Mouse (Mus musculus) liver, embryonic 16.5 days (tissue): ENCODE measurements around the gene Clec16a. TPM values are rescaled to one million over a fixed set of nuclear protein-coding genes. Genes with fewer than 3 reads are reported as not detected.

Source experiments
- ATAC-seq: fragments of 200-750 bp; cut with Nextera tagmentation; 2 replicates; pipeline ENCODE4 v1.8.0; 2017; ENCODE audit warnings: low read depth, mild to moderate bottlenecking, moderate number of reproducible peaks, moderate library complexity
- H3K27ac ChIP-seq: fragments of 300-500 bp; sonication (generic); 2 replicates; pipeline ENCODE4 v1.5.1; 2014; ENCODE audit warnings: mild to moderate bottlenecking, low read length
- H3K27me3 ChIP-seq: fragments of 300-500 bp; sonication (generic); 2 replicates; pipeline ENCODE4 v1.6.1; 2014; ENCODE audit warnings: low read depth, low read length, mixed read lengths; ENCODE audit not compliant: control insufficient read depth, insufficient read depth
- H3K36me3 ChIP-seq: fragments of 300-500 bp; sonication (generic); 2 replicates; pipeline ENCODE4 v1.6.1; 2014; ENCODE audit warnings: mild to moderate bottlenecking; ENCODE audit not compliant: control insufficient read depth, insufficient read depth
- H3K4me1 ChIP-seq: fragments of 300-500 bp; sonication (generic); 2 replicates; pipeline ENCODE4 v1.6.1; 2014; ENCODE audit warnings: low read depth, low read length, mixed read lengths; ENCODE audit not compliant: control insufficient read depth
- H3K4me2 ChIP-seq: fragments of 300-500 bp; sonication (generic); 2 replicates; pipeline ENCODE4 v1.6.1; 2014; ENCODE audit warnings: low read depth, low read length, mixed read lengths
- H3K4me3 ChIP-seq: fragments of 300-500 bp; sonication (generic); 2 replicates; pipeline ENCODE4 v1.5.1; 2014; ENCODE audit warnings: low read depth, mild to moderate bottlenecking, low read length
- H3K9ac ChIP-seq: fragments of 300-500 bp; sonication (generic); 2 replicates; pipeline ENCODE4 v1.6.1; 2014; ENCODE audit warnings: low read depth, low read length
- H3K9me3 ChIP-seq: fragments of 300-500 bp; sonication (generic); replicated peaks from 2 replicates; pipeline ENCODE4 v1.6.1; 2016; ENCODE audit warnings: low read length; ENCODE audit not compliant: control insufficient read depth
- WGBS: fragments of 180-500 bp; shearing (Covaris S2); extraction: QIAGEN DNeasy Blood & Tissue Kit; methylation state at CpG from one replicate; pipeline ENCODE4 v1.1.7; 2014; ENCODE audit not compliant: insufficient replicate concordance; 5-methylcytosine and 5-hydroxymethylcytosine counted together
- polyA plus RNA-seq: library from polyadenylated mRNA; unstranded; fragments of >200 nt; fragmentation: Nextera tagmentation; extraction: Ambion mirVana; gene quantifications from 2 replicates; pipeline ENCODE4 v1.2.1, GENCODE M21; 2015

Clec16a gene
- polyA plus RNA-seq, 1 experiment from 2014 or later = 11.1 TPM

DNA sequence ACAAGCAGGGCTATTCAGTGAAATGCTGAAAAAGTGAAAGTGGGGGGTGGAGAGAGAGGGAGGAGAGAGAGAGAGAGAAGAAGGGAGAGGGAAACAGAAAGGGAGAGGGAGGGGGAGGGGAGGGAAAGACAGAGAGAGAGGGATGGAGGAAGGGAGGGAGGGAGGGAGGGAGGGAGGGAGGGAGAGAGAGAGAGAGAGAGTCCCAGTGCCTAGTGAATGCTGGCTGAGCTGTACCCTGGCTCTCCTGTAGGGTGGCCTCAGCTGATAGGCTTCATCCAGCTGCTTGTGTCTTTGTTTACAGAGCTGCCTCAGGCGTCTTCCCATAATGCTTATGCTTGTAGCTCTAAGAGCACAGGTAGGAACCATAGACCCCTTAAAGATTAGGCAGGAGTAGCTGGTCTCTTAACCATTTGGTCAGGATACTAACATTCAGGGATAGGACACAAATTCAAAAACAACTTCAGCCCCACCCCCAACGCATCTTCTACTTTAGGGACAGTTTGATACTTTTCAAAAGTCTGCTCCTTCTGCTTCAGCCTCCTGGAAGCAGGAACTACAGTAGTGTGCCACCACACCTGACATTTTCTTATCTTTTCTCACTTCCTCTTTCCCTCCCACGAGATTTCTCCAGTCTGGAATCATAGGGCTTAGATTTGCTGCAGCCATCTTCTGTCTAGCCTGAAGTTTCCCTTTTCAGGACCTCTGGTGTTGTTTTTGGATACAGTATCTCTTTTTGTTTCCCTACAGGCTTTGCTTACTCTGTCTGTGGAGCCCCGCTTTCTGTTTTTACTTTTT is 225.6 kb downstream of the Clec16a start:
- H3K36me3 ChIP-seq = no peaks in the 10 kb centered on the region
- H3K27ac ChIP-seq = no peak overlapping the region
- no peak overlapping the region for H3K4me2 ChIP-seq
- no peaks in the 10 kb centered on the region; the same call in 1 of the 2 replicates for H3K27me3 ChIP-seq
- ATAC-seq = no peak
- H3K4me3 ChIP-seq = no peak overlapping the region
- H3K9ac ChIP-seq = no peak overlapping the region
- peaks cover 3% of the 10 kb centered on the region; the same call in 1 of the 2 replicates for H3K4me1 ChIP-seq
- H3K9me3 ChIP-seq = no peaks in the 10 kb centered on the region
- 33% methylated on average over 4 of the region's 4 CpGs for WGBS

DNA sequence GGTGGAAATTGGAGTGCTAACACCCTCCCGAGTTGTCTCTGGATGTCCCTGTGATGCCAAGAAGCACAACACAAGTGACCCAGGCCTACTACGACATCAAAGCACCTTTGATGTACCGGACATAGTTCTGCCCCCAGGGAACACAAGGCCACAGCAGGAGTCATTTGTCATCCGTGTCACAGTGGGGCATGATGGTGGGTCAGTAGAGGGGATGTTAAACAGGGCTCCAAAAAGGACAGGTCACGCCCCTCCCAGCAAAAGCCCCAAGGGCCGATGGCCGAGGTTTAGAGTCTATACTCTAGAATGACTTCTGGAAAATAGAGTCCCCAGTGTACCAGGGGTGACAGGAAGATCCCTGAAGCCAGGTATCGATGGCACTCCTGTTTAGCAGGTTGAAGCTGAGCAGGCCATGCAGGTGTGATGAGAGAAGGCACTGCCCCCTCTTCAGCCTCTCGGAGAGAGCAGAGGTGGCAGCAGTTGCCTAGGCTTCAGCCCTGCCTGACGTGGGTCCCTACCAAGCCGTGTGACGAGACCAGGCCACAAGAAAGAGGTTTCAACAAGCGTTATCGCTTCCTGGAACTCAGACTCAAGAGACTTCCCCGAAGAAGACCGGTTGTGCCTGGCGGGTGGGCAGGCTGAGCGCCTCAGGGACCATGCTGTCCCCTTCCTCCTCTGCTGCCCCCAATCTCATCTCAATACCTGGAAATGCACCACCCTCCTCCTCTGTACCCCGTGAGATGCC is 226.8 kb downstream of the Clec16a start:
- Histone ChIP-seq H3K4me1 (peaks cover 3% of the 10 kb centered on the region; the same call in 1 of the 2 replicates), H3K27me3 (no peaks in the 10 kb centered on the region; the same call in 1 of the 2 replicates), H3K9me3 (no peaks in the 10 kb centered on the region), H3K4me2 (no peak overlapping the region), H3K36me3 (no peaks in the 10 kb centered on the region), H3K27ac (no peak overlapping the region), H3K9ac (no peak overlapping the region), H3K4me3 (no peak overlapping the region)
- 33% methylated on average over 19 of the region's 19 CpGs for WGBS
- no peak for ATAC-seq

DNA sequence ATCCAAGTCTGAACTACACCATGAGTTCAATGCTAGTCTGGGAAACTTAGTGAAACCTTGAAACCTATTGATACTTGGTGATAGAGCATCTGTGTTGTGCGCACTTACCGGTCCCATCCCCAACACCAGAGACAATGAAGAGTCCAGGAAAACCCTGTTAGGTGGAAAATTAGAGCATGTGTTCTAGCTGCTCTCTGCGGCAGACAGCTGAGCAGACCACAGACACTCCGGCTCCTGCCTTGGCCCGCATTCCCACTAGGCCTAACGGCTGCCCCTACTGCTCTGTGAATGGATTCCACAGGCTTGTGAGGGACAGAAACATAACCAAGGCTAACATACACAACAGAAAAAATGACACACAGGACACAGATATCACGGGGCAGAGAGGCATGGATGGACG is 228.4 kb downstream of the Clec16a start:
- Histone ChIP-seq H3K9me3 (no peaks in the 10 kb centered on the region), H3K4me2 (no peak overlapping the region), H3K27me3 (no peaks in the 10 kb centered on the region; the same call in 1 of the 2 replicates), H3K4me1 (peaks cover 3% of the 10 kb centered on the region; the same call in 1 of the 2 replicates), H3K27ac (no peak overlapping the region), H3K4me3 (no peak overlapping the region), H3K36me3 (no peaks in the 10 kb centered on the region), H3K9ac (no peak overlapping the region)
- ATAC-seq = no peak
- 69% methylated on average over 8 of the region's 8 CpGs for WGBS

DNA sequence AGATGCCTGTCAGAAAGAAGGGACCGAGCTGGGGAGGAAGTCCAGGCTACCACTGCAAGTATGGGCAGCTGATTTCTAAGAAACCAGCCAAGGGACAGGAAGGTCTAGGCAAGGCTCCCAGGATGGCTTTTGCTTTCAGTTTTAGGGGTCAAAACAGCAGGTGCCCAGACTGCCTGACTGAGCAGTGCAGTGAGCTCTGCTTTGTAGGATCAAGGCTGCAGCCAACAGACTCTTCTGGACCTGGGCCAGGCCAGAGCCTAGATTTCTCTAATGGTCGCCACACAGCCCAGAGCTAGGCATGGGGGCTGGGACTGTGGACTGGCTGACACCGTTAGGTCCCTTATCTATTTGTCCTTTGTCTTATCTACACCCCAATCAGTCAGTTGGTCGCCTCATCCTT is 229.6 kb downstream of the Clec16a start:
- no peaks in the 10 kb centered on the region for H3K36me3 ChIP-seq
- H3K4me3 ChIP-seq = no peak overlapping the region
- H3K4me2 ChIP-seq = no peak overlapping the region
- 13% methylated on average over 4 of the region's 4 CpGs for WGBS
- no peak overlapping the region for H3K27ac ChIP-seq
- H3K27me3 ChIP-seq = no peaks in the 10 kb centered on the region
- no peak for ATAC-seq
- H3K9me3 ChIP-seq = no peaks in the 10 kb centered on the region
- H3K9ac ChIP-seq = no peak overlapping the region
- peaks cover 3% of the 10 kb centered on the region; the same call in 1 of the 2 replicates for H3K4me1 ChIP-seq

DNA sequence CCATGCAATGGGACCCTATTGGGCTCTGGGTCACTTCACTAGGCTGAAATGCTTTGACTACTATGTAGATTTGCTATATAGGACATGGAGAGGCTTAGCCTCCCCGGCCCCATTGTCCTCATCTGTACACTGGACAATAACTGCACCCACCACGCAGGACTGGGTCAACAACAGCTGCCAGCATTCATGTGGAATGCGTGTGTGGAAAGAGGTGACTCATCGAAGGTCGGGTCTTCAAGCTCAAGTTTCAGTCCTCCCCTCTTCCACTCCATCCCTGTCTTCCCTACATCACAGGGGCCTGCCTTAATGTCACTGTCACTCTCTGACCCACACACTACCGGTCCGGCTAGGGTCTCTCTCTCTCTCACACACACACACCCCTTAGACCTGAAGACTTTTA is 231.2 kb downstream of the Clec16a start:
- Histone ChIP-seq H3K9ac (no peak overlapping the region), H3K27me3 (no peaks in the 10 kb centered on the region), H3K27ac (no peak overlapping the region), H3K36me3 (no peaks in the 10 kb centered on the region), H3K4me3 (no peak overlapping the region), H3K4me1 (peaks cover 3% of the 10 kb centered on the region; the same call in 1 of the 2 replicates), H3K4me2 (no peak overlapping the region), H3K9me3 (no peaks in the 10 kb centered on the region)
- WGBS = 57% methylated on average over 7 of the region's 7 CpGs
- no peak for ATAC-seq

DNA sequence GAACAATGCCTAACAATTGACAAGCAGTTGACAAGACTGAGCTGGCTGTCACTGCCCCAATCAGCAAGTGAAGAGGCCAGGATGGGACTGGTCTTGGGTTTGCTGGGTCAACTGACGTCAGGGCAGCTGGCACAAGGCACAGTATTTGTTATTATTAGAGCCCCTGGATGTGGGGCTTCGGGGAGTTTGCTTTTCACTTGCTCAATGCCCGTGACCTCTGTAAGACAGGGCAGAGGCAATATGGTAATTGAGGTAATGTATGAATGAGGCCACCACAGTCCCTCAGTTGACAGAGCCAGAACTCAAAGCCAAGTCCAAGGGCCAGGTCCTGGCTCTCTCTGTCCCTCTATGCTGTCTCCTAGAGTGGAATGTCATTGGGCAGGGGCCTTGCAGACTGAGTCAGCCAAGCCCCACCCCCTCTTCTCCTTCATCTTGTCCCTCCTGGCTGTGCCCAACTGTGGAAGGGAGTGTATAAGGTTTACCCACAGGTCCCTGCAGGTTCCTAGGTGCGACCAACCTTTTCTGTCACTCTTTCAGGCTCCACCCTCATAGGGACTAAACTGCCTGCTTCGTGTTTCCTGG is 232.5 kb downstream of the Clec16a start:
- 49% methylated on average over 5 of the region's 5 CpGs for WGBS
- peak; percentile 71 for ATAC-seq

DNA sequence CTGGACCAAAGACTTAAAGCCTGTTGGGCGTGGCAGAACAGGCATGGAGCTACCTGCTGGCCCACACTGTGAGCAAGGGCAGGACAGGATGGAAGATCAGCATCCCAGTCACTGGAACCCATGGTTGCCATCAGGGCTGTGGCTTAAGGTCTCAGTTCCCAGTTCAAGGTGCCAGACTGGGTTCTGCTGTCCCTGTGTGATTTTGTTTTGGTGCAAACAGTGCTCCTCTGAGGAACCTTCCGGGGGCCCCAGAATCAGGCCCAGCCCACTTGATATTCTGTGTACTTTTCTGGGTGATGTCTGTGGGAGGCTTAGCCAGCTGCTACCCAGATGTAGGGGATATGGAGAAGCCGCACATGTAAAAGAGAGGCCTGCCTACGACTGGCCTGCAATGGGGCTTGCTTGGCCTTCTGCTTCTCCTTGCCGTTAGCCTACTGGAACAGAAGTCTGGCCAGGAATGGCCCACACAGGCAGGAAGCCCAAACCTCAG is 235.5 kb downstream of the Clec16a start:
- H3K27ac ChIP-seq = no peak overlapping the region
- WGBS = 57% methylated on average over 5 of the region's 5 CpGs
- no peak overlapping the region for H3K4me3 ChIP-seq
- peaks cover 4% of the 10 kb centered on the region for H3K4me1 ChIP-seq
- no peak for ATAC-seq
- H3K9ac ChIP-seq = no peak overlapping the region
- no peak overlapping the region for H3K4me2 ChIP-seq
- no peaks in the 10 kb centered on the region for H3K9me3 ChIP-seq
- H3K27me3 ChIP-seq = peaks cover 26% of the 10 kb centered on the region
- no peaks in the 10 kb centered on the region for H3K36me3 ChIP-seq

More for the DNA sequence above, 232.5 kb downstream of the Clec16a start:
- Histone ChIP-seq H3K9ac (no peak overlapping the region), H3K4me1 (peaks cover 3% of the 10 kb centered on the region; the same call in 1 of the 2 replicates), H3K36me3 (no peaks in the 10 kb centered on the region), H3K9me3 (no peaks in the 10 kb centered on the region), H3K4me2 (no peak overlapping the region), H3K27ac (no peak overlapping the region), H3K27me3 (peaks cover 3% of the 10 kb centered on the region), H3K4me3 (no peak overlapping the region)

DNA sequence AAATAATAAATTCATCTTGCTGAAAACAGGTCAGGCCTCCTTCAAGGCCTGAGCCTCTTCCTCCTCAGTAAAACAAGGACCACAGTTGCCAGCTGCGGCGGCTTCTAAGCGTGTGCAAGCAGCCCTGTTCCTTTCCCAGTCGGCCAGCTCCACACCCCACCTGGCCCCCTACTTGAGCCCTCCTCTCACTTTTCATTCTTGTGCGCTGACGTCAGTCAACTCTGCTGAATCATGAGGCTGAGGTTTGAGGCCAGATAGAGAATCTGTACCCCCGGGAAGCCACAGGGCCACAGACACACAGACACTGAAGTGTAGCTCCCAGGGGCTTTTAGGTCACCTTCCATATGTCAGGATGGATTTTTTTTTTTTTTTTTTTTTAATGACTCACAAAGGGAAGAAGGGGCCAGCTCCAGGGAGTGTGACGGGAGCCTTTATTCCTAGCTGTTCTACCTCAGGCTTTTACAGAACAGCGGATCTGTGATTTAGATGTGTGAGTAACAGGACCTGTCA is 236.8 kb downstream of the Clec16a start:
- Histone ChIP-seq H3K27ac (no peak overlapping the region), H3K4me3 (no peak overlapping the region), H3K4me2 (no peak overlapping the region), H3K9ac (no peak overlapping the region), H3K36me3 (no peaks in the 10 kb centered on the region), H3K9me3 (no peaks in the 10 kb centered on the region), H3K4me1 (peaks cover 7% of the 10 kb centered on the region), H3K27me3 (peaks cover 26% of the 10 kb centered on the region)
- WGBS = 48% methylated on average over 9 of the region's 9 CpGs
- no peak for ATAC-seq
